Mouse (Mus musculus) neural tube, embryonic 12.5 days (tissue): ENCODE measurements around the gene B020031M17Rik. TPM values are rescaled to one million over a fixed set of nuclear protein-coding genes. Genes with fewer than 3 reads are reported as not detected.
A peak's percentile ranks its signal among the peaks of the same experiment; 100 is the strongest.
"Not testable (repeated sequence)": the region's sequence is repeated elsewhere in the genome, so short reads cannot be mapped to it uniquely, and the experiment has no call there.

Source experiments
- ATAC-seq: fragments of 200-750 bp; cut with Nextera tagmentation; 2 replicates; pipeline ENCODE4 v1.8.0; 2017; ENCODE audit warnings: low read depth, mild to moderate bottlenecking, moderate TSS enrichment, moderate library complexity; ENCODE audit not compliant: low FRiP score
- H3K27ac ChIP-seq: fragments of 300-500 bp; sonication (generic); 2 replicates; pipeline ENCODE4 v1.5.1; 2016
- H3K27me3 ChIP-seq: fragments of 300-500 bp; sonication (generic); replicated peaks from 2 replicates; pipeline ENCODE4 v1.6.1; 2016; ENCODE audit warnings: mild to moderate bottlenecking
- H3K36me3 ChIP-seq: fragments of 300-500 bp; sonication (generic); 2 replicates; pipeline ENCODE4 v1.6.1; 2016; ENCODE audit warnings: mild to moderate bottlenecking
- H3K4me1 ChIP-seq: fragments of 300-500 bp; sonication (generic); 2 replicates; pipeline ENCODE4 v1.6.1; 2016
- H3K4me2 ChIP-seq: fragments of 300-500 bp; sonication (generic); replicated peaks from 2 replicates; pipeline ENCODE4 v1.6.1; 2016; ENCODE audit warnings: mild to moderate bottlenecking
- H3K4me3 ChIP-seq: fragments of 300-500 bp; sonication (generic); 2 replicates; pipeline ENCODE4 v1.5.1; 2016
- H3K9ac ChIP-seq: fragments of 300-500 bp; sonication (generic); 2 replicates; pipeline ENCODE4 v1.6.1; 2016; ENCODE audit warnings: mild to moderate bottlenecking
- H3K9me3 ChIP-seq: fragments of 300-500 bp; sonication (generic); 2 replicates; pipeline ENCODE4 v1.6.1; 2016; ENCODE audit warnings: mild to moderate bottlenecking
- WGBS: fragments of 180-500 bp; shearing (Covaris S2); methylation state at CpG from one replicate; pipeline ENCODE4 v1.1.7; 2016; 5-methylcytosine and 5-hydroxymethylcytosine counted together
- polyA plus RNA-seq: library from polyadenylated mRNA; unstranded; fragments of >200 nt; fragmentation: Nextera tagmentation; extraction: Ambion mirVana; gene quantifications from 2 replicates; pipeline ENCODE4 v1.2.1, GENCODE M21; 2016

B020031M17Rik gene
- polyA plus RNA-seq, result not detected in 2 replicates

DNA sequence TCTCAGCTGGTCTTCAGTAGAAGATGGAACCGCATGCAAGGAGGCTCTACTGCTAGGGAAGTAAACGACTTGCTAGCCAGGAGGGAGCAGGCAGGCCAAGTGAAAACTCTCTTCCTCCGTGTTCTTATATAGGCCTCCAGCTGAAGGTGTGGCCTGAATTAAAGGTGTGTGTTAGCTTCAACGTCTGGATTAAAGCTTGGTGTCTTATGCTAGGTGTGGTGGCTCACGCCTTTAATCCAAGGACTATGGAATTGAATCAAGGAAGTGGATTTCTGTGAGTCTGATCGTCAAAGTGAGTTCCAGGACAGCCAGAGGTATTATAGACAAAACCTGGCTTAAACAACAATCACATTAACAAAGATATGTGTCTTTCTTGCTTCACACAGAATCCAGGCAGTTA lies at the start of gene B020031M17Rik:
Gene B020031M17Rik (minus strand): TSS at position 101 of the 400 bp plus-strand sequence.
- WGBS, result 85% methylated on average over 4 of the region's 6 CpGs
- H3K27me3 ChIP-seq, H3K27ac ChIP-seq, H3K4me1 ChIP-seq, H3K9me3 ChIP-seq, H3K4me3 ChIP-seq, H3K36me3 ChIP-seq, H3K4me2 ChIP-seq, ATAC-seq, H3K9ac ChIP-seq: not testable (repeated sequence)

DNA sequence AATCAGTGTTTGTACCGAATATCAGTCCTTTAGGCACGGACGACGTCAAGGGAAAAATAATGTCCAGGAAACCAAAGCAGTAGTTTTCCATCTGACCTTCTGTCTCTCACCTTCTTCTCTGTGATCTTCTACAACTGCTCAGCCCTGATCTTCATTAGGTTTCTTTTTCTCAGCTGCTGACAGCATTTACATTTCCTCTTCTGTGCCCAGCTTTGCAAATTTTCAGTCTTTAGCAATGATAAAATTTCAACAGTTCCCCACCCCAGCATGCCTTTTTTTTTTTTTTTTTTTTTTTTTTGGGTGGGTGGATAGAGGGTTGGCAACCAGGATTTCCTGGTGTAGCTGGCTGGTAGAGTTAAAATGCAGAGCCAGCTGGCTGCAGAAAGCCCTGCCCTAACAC lies 48.6 kb upstream of the B020031M17Rik start:
- WGBS, result no CpG with 5 or more reads among the region's 4 CpGs
- not testable (repeated sequence) for H3K4me3 ChIP-seq, H3K9me3 ChIP-seq, H3K27me3 ChIP-seq, H3K36me3 ChIP-seq, H3K27ac ChIP-seq, H3K9ac ChIP-seq, ATAC-seq, H3K4me2 ChIP-seq, H3K4me1 ChIP-seq

DNA sequence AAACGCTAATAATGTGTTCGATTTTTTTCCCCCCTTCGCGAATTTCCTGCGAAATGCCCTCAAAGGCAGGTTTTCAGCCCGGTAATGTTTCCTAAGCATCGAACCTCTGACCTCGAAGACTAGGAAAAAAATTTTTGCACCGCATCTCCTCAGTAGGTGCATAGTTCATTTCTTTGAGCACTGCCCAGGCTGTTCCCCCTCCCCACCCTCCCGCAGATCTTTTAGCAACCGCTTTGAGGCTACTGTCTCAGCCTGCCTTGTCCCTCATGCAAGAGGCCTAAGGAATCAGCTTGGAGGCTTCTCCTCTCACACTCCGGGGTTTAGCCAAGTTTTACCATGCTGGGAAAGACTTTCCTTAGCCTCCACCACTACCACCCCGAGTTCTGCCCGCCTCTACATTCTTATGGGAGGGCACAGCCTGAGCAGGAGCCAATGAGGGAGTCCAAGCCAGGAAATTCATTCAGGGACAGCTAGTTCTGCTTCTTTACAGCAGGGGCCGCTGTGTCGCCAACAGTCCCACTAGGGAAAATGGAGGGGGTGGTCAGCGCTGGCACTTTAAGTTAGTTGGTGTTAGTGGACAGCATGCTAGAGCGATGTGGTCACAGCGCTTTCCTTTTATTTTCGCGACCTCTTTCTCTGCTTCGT lies 48.0 kb upstream of the B020031M17Rik start:
- not testable (repeated sequence) for H3K27me3 ChIP-seq, H3K9ac ChIP-seq, H3K4me2 ChIP-seq, H3K4me1 ChIP-seq, H3K4me3 ChIP-seq, H3K27ac ChIP-seq, H3K36me3 ChIP-seq, H3K9me3 ChIP-seq
- peak; percentile 87 for ATAC-seq
- WGBS, result no CpG with 5 or more reads among the region's 22 CpGs

DNA sequence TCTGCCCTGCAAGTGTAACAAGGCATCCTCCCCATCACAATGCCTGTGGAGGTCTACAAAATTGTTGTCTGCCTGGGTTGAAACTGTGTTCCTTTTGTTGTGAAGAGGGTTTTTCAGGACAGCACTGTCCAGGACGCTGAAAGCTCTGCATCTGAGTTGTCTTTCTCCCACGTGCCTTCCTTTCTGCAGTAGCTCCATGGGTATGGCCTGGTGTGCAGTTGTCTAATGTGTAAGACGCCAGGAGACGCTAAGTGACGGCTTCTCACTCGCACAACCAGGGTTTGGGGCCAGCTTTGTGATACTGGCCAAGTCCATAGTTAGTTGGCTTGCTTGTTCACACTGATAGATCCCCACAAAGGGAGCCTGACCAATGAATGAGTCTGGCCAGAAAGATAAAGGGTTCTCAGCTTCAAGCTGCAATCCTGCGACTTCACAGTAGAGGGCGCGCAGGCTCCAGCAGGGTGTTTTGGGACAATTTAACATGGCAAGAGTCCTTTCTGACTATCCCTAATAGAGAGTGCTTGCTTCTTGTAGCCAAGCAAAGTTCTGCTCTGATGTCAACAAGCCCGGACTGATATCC lies 41.4 kb upstream of the B020031M17Rik start:
- H3K36me3 ChIP-seq, H3K9ac ChIP-seq, H3K4me1 ChIP-seq, H3K4me3 ChIP-seq, H3K27me3 ChIP-seq, H3K9me3 ChIP-seq, H3K27ac ChIP-seq, H3K4me2 ChIP-seq: not testable (repeated sequence)
- WGBS, result no CpG with 5 or more reads among the region's 10 CpGs
- ATAC-seq, result peak; percentile 37; the same call in 1 of the 2 replicates

GRCm38 (mm10) chr13:119991264-119991663 lies 40.7 kb upstream of the B020031M17Rik start:
- not testable (repeated sequence) for H3K4me1 ChIP-seq
- peak; percentile 48; the same call in 1 of the 2 replicates for ATAC-seq
- WGBS, result no CpG with 5 or more reads among the region's 13 CpGs

GRCm38 (mm10) chr13:119969163-119969562 lies 18.6 kb upstream of the B020031M17Rik start:
- not testable (repeated sequence) for H3K4me3 ChIP-seq, H3K9ac ChIP-seq, H3K27me3 ChIP-seq, ATAC-seq, H3K4me1 ChIP-seq, H3K4me2 ChIP-seq, H3K27ac ChIP-seq, H3K36me3 ChIP-seq, H3K9me3 ChIP-seq
- no CpG with 5 or more reads among the region's 13 CpGs for WGBS

More at GRCm38 (mm10) chr13:119991264-119991663, 40.7 kb upstream of the B020031M17Rik start:
- not testable (repeated sequence) for H3K27ac ChIP-seq, H3K9ac ChIP-seq, H3K27me3 ChIP-seq, H3K36me3 ChIP-seq, H3K4me2 ChIP-seq, H3K9me3 ChIP-seq, H3K4me3 ChIP-seq

- H3K4me1 ChIP-seq, H3K4me3 ChIP-seq, H3K9me3 ChIP-seq, H3K27me3 ChIP-seq, H3K9ac ChIP-seq, H3K27ac ChIP-seq, H3K4me2 ChIP-seq, H3K36me3 ChIP-seq: not testable (repeated sequence)
- ATAC-seq, result 0 out of 2 replicates have a peak, but pooled peaks have one; percentile 12
- WGBS, result no CpG with 5 or more reads among the region's 14 CpGs
These were observed 17.6 kb upstream of the B020031M17Rik start for GRCm38 (mm10) chr13:119968193-119968592.

DNA sequence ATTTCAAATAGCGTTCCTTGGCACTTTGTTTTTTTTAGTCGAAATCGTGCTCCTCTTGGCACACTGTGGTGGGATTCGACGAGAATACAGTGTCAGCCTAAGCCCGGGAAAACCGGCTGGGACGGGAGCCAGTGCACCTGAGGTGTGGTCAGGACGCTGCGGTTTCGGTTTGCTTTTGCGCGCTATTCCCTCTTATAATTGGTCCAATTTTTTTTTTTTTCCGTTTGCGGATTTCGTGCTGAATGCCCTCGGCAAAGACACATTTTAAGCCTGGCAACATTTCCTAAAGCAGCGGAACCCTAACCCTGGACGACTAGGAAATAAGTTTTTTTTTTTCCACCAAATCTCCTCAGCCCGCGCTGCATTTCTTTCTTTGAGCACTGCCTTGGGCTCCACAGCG lies 15.4 kb upstream of the B020031M17Rik start:
- H3K4me3 ChIP-seq, H3K36me3 ChIP-seq, H3K9me3 ChIP-seq, H3K27ac ChIP-seq, H3K27me3 ChIP-seq, H3K4me1 ChIP-seq, H3K9ac ChIP-seq, ATAC-seq: not testable (repeated sequence)
- 0% methylated on average over 21 of the region's 22 CpGs for WGBS
- H3K4me2 ChIP-seq, result 0 out of 2 replicates have a peak overlapping the region, but pooled peaks have one; percentile 20

GRCm38 (mm10) chr13:119965302-119965952 lies 14.8 kb upstream of the B020031M17Rik start:
- not testable (repeated sequence) for H3K9ac ChIP-seq, H3K4me1 ChIP-seq, H3K27ac ChIP-seq, H3K27me3 ChIP-seq, H3K4me2 ChIP-seq, H3K4me3 ChIP-seq, H3K36me3 ChIP-seq, H3K9me3 ChIP-seq
- 1% methylated on average over 19 of the region's 34 CpGs for WGBS
- peak; percentile 67 for ATAC-seq

DNA sequence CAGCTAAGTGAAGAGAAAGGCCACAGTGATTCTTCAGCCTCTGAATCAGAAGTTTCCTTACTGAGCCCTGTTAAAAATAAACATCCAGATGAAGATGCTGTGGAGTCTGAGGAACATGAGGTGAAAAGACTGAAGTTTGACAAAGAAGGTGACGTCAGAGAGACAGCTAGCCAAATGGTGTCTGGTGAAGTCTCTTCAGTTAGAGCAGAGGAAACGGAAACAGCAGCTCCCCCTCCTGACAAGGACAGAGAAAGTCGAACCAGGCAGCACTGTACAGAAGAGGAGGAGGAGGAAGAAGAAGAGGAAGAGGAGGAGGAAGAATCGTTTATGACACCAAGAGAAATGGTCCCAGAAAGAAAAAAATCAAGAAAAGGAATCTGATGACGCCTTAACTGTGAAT lies 12.2 kb upstream of the B020031M17Rik start:
- no CpG with 5 or more reads among the region's 5 CpGs for WGBS
- H3K27me3 ChIP-seq, result not testable (repeated sequence)

DNA sequence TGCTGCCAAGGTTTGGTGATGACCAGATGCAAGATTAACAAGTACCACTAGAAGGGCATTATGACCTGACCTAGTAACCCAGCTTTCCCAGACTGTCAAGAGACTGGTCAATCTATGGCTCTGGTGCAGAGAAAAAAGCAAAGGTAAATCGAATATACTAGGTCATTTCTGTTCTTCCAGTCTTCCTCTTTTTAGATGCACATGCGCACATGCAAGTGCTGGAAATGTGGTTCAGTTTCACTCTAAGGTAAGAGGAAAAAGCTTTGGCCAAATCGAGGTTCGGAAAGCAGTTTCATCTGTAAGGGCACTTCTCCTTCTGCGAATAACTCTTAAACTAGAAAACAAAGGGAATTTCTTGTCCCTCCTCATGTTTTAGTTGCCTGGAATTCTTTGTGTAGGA lies 5.0 kb upstream of the B020031M17Rik start:
- ATAC-seq, H3K9me3 ChIP-seq, H3K4me1 ChIP-seq, H3K27ac ChIP-seq, H3K4me2 ChIP-seq, H3K9ac ChIP-seq, H3K27me3 ChIP-seq, H3K36me3 ChIP-seq, H3K4me3 ChIP-seq: not testable (repeated sequence)
- WGBS, result no CpG with 5 or more reads among the region's 5 CpGs

More for the DNA sequence above, 12.2 kb upstream of the B020031M17Rik start:
- H3K4me2 ChIP-seq, ATAC-seq, H3K36me3 ChIP-seq, H3K4me1 ChIP-seq, H3K4me3 ChIP-seq, H3K27ac ChIP-seq, H3K9me3 ChIP-seq, H3K9ac ChIP-seq: not testable (repeated sequence)

GRCm38 (mm10) chr13:119955089-119955488 lies 4.5 kb upstream of the B020031M17Rik start:
- 88% methylated on average over 2 of the region's 2 CpGs for WGBS

More at GRCm38 (mm10) chr13:119955089-119955488, 4.5 kb upstream of the B020031M17Rik start:
- H3K4me2 ChIP-seq, ATAC-seq, H3K27me3 ChIP-seq, H3K27ac ChIP-seq, H3K36me3 ChIP-seq, H3K4me3 ChIP-seq, H3K9me3 ChIP-seq, H3K4me1 ChIP-seq, H3K9ac ChIP-seq: not testable (repeated sequence)
